Mouse (Mus musculus) lung, embryonic 15.5 days (tissue): ENCODE data around the gene Susd6. TPM values are rescaled to one million over a fixed set of nuclear protein-coding genes. Genes with fewer than 3 reads are reported as not detected.
"Not testable (repeated sequence)": the region's sequence is repeated elsewhere in the genome, so short reads cannot be mapped to it uniquely, and the experiment has no call there.

Source experiments
- ATAC-seq: fragments of 200-750 bp; cut with Nextera tagmentation; 2 replicates; pipeline ENCODE4 v1.8.0; 2017; ENCODE audit warnings: moderate number of reproducible peaks, borderline replicate concordance; ENCODE audit not compliant: low FRiP score, low TSS enrichment; ENCODE audit errors: extremely low read depth
- H3K27ac ChIP-seq: fragments of 300-500 bp; sonication (generic); 2 replicates; pipeline ENCODE4 v1.5.1; 2015; ENCODE audit warnings: moderate library complexity, mild to moderate bottlenecking, inconsistent platforms
- H3K27me3 ChIP-seq: fragments of 300-500 bp; sonication (generic); 2 replicates; pipeline ENCODE4 v1.6.1; 2015; ENCODE audit warnings: inconsistent platforms
- H3K36me3 ChIP-seq: fragments of 300-500 bp; sonication (generic); 2 replicates; pipeline ENCODE4 v1.6.1; 2015; ENCODE audit warnings: inconsistent platforms
- H3K4me1 ChIP-seq: fragments of 300-500 bp; sonication (generic); 2 replicates; pipeline ENCODE4 v1.6.1; 2015; ENCODE audit warnings: inconsistent platforms
- H3K4me2 ChIP-seq: fragments of 300-500 bp; sonication (generic); 2 replicates; pipeline ENCODE4 v1.6.1; 2015; ENCODE audit warnings: inconsistent platforms, mild to moderate bottlenecking, moderate library complexity
- H3K4me3 ChIP-seq: fragments of 300-500 bp; sonication (generic); 2 replicates; pipeline ENCODE4 v1.5.1; 2015; ENCODE audit warnings: mild to moderate bottlenecking, inconsistent platforms
- H3K9ac ChIP-seq: fragments of 300-500 bp; sonication (generic); 2 replicates; pipeline ENCODE4 v1.6.1; 2015; ENCODE audit warnings: inconsistent platforms
- H3K9me3 ChIP-seq: fragments of 300-500 bp; sonication (generic); 2 replicates; pipeline ENCODE4 v1.6.1; 2016; ENCODE audit warnings: inconsistent platforms
- WGBS: fragments of 180-500 bp; shearing (Covaris S2); methylation state at CpG from one replicate; pipeline ENCODE4 v1.1.7; 2015; 5-methylcytosine and 5-hydroxymethylcytosine counted together
- polyA plus RNA-seq: library from polyadenylated mRNA; unstranded; fragments of >200 nt; fragmentation: Nextera tagmentation; extraction: Ambion mirVana; gene quantifications from 2 replicates; pipeline ENCODE4 v1.2.1, GENCODE M21; 2015

Gene Susd6
- polyA plus RNA-seq, 1 experiment from 2014 or later = 17.3 TPM

- H3K9ac ChIP-seq = no peak overlapping the region
- no peak for ATAC-seq
- H3K9me3 ChIP-seq = no peaks in the 10 kb centered on the region
- H3K4me2 ChIP-seq = no peak overlapping the region
- 28% methylated on average over 11 of the region's 11 CpGs for WGBS
- H3K27me3 ChIP-seq = no peaks in the 10 kb centered on the region
- H3K4me1 ChIP-seq = peaks cover 14% of the 10 kb centered on the region
- H3K27ac ChIP-seq = no peak overlapping the region
- no peak overlapping the region for H3K4me3 ChIP-seq
- no peaks in the 10 kb centered on the region for H3K36me3 ChIP-seq
These were observed 2.7 kb upstream of the Susd6 start for GRCm38 (mm10) chr12:80787604-80788003.

DNA sequence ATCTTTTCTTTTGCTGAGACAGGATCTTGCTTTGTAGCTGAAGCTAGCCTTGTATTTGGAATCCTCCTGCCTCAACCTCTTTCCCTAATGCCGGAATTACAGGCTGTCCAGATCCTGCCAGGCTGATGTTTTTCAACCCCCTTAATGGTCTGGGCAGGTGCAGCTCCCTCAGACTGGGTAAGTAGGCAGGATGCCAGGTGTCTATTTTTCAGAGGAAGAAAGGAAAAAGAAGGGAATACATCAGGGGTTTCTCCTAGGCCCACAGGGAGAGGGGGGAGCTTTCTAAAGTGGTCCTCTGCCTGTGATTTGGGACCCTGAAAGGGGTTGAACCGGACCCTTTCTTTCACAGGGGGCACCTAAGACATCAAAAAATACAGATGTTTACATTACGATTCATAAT, 2.1 kb upstream of the Susd6 start:
- Histone ChIP-seq H3K27me3 (no peaks in the 10 kb centered on the region), H3K9me3 (no peaks in the 10 kb centered on the region), H3K27ac (no peak overlapping the region), H3K4me2 (no peak overlapping the region), H3K4me1 (peaks cover 18% of the 10 kb centered on the region), H3K4me3 (no peak overlapping the region), H3K9ac (no peak overlapping the region), H3K36me3 (no peaks in the 10 kb centered on the region)
- ATAC-seq = no peak
- 81% methylated on average over 3 of the region's 3 CpGs for WGBS

DNA sequence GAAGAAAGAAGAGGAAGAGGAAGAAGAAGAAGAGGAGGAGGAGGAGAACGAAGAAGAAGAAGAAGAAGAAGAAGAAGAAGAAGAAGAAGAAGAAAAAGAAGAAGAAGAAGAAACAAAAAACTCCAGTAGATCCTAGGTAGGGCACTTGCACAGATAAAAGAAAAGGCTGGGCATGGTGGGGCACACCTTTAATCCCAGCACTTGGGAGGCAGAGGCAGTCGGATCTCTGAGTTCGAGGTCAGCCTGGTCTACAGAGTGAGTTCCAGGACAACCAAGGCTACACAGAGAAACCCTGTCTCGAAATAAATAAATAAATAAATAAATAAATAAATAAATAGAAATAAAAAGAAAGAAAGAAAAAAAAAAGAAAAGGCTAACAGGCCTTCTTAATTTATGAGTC, 1.0 kb upstream of the Susd6 start:
- peaks cover 22% of the 10 kb centered on the region for H3K4me1 ChIP-seq
- H3K4me3 ChIP-seq, H3K9me3 ChIP-seq, H3K27me3 ChIP-seq, H3K9ac ChIP-seq, H3K36me3 ChIP-seq, H3K4me2 ChIP-seq, ATAC-seq, H3K27ac ChIP-seq: not testable (repeated sequence)
- 81% methylated on average over 4 of the region's 4 CpGs for WGBS

DNA sequence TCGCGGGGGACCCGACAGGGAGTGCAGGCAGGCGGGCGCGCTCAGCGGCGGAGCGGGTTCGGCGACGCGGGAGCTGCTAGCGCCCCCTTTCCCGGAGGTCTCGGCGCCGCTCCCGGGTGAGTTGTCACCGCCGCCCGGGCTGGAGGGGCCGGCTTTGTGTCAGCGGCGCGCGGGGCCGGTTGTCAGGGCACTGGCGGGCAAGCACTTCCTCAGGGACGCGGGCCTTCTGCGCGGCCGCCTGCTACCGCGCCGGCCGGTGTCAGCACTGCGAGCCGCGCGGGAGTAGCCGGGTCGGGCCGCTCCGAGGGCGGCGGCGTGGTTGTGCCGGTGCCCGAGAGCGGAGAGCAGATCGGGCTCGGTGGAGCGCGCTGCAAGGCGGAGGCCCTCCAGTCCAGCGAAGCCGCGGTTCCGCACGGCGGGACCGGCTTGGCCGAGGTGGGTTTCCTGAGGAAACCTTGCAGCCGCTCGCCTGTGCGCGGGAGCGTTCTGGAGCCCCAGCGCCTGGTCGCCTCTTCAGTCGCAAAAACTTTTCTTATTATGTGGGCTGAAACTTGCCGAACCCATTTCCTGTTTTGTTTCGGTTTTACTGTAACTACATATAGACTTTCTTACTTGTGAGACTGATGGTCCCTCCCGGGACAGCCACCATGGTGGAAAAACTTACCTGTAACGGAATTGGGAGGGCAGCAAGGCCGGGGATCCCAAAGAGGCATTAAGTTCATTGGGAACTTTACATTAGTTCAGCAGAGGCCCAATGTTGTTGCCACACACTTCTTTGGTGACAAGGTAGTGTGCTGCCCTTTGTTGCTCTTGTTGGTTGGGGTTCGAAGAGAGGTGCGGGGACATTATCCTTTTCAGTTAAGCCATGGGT, 625 bp downstream of the Susd6 start:
- no peaks in the 10 kb centered on the region for H3K9me3 ChIP-seq
- under 1% methylated on average over 60 of the region's 80 CpGs for WGBS
- peaks cover 31% of the 10 kb centered on the region for H3K4me1 ChIP-seq
- peak overlapping the region; percentile 65 for H3K4me2 ChIP-seq
- H3K36me3 ChIP-seq = no peaks in the 10 kb centered on the region
- H3K4me3 ChIP-seq = peak overlapping the region; percentile 98
- H3K27ac ChIP-seq = peak overlapping the region; percentile 98
- no peaks in the 10 kb centered on the region for H3K27me3 ChIP-seq
- peak overlapping the region; percentile 92 for H3K9ac ChIP-seq
- ATAC-seq = peak; percentile 78

DNA sequence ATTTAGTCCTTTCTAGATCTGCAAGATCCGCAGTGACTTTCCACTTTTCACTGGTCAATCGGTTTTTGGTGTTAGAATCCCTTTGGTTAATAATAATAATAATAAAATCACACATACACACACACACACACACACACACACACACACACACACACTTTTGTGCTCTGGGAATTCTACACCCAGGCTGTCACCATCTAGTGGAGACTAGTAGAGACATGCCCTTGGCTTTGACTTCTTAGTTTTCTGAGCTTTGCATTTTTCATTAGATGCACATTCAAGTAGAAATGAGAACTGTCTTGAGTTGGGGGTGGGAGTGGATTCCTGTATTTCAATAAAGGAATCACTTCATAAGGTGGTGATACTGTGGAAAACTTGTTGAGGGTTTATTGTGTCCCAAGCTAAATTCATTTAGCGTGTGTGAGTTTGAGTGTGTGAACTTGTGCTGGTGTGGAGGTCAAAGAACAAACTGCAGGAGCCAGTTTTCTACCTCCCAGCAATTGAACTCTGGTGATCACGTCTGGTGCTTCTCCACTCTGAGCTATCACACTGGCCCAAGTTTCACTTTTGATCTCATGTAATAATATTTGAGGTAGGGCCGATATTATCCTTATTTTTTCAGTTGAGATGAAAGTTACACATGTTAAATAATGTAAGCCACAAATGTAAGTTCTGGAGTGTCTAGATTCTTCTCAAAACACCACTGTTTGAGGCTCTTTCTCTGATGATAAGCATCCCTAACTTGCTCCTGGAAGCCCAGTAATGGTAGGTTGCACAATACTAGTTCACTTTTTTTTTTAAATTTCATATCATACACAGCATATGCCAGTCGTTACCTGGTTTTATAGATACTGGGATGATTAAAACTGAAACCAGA, 1.5 kb downstream of the Susd6 start:
- no peaks in the 10 kb centered on the region for H3K27me3 ChIP-seq
- WGBS = 36% methylated on average over 6 of the region's 6 CpGs
- H3K4me2 ChIP-seq = peak overlapping the region; percentile 65
- peak overlapping the region; percentile 98 for H3K4me3 ChIP-seq
- H3K9ac ChIP-seq = peak overlapping the region; percentile 92
- no peak for ATAC-seq
- H3K27ac ChIP-seq = peak overlapping the region; percentile 98; the same call in 1 of the 2 replicates
- no peaks in the 10 kb centered on the region for H3K36me3 ChIP-seq
- H3K4me1 ChIP-seq = peaks cover 31% of the 10 kb centered on the region
- no peaks in the 10 kb centered on the region for H3K9me3 ChIP-seq

- Histone ChIP-seq H3K4me1 (peaks cover 31% of the 10 kb centered on the region), H3K9ac (no peak overlapping the region), H3K9me3 (no peaks in the 10 kb centered on the region), H3K4me2 (peak overlapping the region; percentile 20), H3K4me3 (no peak overlapping the region), H3K36me3 (no peaks in the 10 kb centered on the region), H3K27me3 (no peaks in the 10 kb centered on the region), H3K27ac (no peak overlapping the region)
- WGBS = 61% methylated on average over 5 of the region's 5 CpGs
- no peak for ATAC-seq
These were observed 2.6 kb downstream of the Susd6 start for GRCm38 (mm10) chr12:80792867-80793266.

DNA sequence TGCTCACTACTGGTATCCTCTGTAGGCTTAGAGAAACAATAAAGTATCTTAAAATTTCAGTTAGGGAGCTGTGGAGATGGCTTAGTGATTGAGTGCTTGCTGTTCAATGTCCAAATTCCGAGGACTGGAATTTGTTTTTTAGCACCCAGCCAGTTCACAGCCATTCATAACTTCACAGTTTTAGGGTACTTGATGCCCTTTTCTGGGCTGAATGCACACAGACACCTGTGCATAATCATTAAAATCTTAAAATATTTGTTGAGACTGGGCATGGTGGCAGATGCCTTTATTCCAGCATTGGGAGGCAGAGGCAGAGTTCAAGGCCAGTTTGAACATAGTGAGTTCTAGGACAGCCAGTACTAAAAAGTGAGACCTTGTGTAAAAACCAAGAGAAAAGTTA, 3.2 kb downstream of the Susd6 start:
- H3K36me3 ChIP-seq = no peaks in the 10 kb centered on the region
- H3K4me1 ChIP-seq = peaks cover 31% of the 10 kb centered on the region
- no peaks in the 10 kb centered on the region for H3K9me3 ChIP-seq
- no peak overlapping the region for H3K9ac ChIP-seq
- ATAC-seq = no peak
- H3K4me3 ChIP-seq = no peak overlapping the region
- H3K27ac ChIP-seq = no peak overlapping the region
- no peaks in the 10 kb centered on the region for H3K27me3 ChIP-seq
- H3K4me2 ChIP-seq = no peak overlapping the region
- WGBS = 53% methylated on average over 1 of the region's 1 CpGs

DNA sequence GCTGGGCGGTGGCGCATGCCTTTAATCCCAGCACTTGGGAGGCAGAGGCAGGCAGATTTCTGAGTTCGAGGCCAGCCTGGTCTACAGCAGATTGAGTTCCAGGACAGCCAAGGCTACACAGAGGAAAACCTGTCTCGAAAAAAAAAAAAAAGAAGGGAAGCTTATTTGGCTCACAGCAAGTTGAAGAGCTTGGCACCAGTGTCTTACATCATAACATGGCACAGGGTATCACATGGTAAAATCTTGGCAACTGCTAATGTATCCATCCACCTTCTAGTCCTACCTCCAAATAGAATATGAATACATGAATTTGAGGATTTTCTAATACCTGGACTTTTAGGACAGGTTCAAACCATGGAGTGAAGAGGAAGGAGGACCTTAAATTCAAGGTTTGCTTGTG, 4.2 kb downstream of the Susd6 start:
- H3K4me1 ChIP-seq = peaks cover 31% of the 10 kb centered on the region
- H3K9ac ChIP-seq = no peak overlapping the region
- H3K27me3 ChIP-seq = no peaks in the 10 kb centered on the region
- 92% methylated on average over 4 of the region's 4 CpGs for WGBS
- no peaks in the 10 kb centered on the region for H3K36me3 ChIP-seq
- no peak overlapping the region for H3K4me3 ChIP-seq
- H3K9me3 ChIP-seq = no peaks in the 10 kb centered on the region
- no peak overlapping the region for H3K27ac ChIP-seq
- ATAC-seq = no peak
- H3K4me2 ChIP-seq = no peak overlapping the region

DNA sequence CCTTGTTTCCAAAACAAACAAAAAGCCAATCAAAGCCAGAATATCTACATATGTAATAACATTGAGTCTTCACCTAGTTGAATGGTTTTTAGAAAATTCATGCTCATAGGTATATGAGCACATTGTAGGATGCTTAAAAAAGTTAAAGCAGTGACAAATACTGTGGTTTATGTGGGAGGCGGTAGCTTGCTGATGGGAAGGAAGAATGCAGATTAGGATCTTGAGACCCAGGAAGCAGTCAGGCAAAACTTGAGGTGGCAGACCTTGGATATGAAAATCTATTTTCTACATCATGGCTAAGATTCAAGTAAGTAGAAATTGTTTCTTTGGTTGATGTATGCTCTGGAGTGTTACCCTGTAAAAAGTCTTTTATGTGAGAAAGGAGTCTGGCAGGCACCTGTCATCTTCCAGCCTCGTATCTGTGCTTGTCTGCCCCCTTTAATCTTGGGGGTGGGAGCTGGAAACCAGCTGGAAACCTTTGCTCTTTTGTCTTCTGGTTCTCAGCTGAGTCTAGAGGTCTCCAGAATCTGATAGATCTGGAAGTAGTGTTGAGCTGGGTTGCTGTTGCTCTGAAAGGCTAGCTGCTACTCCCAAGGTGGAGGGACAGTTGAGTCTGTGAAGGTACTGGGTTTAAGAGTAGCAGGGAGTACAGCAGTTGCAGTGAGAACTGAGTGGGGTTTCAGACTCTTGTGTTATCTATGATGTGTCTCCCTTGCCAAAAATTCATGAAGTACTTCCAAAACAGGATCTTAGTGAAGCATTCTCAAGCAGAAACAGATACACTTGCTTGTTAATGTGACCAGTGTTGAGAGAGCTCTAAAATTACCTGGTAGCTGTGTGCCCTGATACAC, 4.8 kb downstream of the Susd6 start:
- H3K36me3 ChIP-seq = no peaks in the 10 kb centered on the region
- no peak overlapping the region for H3K27ac ChIP-seq
- H3K4me3 ChIP-seq = no peak overlapping the region
- ATAC-seq = no peak
- H3K9ac ChIP-seq = no peak overlapping the region
- H3K27me3 ChIP-seq = no peaks in the 10 kb centered on the region
- no peaks in the 10 kb centered on the region for H3K9me3 ChIP-seq
- 68% methylated on average over 2 of the region's 2 CpGs for WGBS
- H3K4me2 ChIP-seq = no peak overlapping the region
- H3K4me1 ChIP-seq = peaks cover 26% of the 10 kb centered on the region; the same call in 1 of the 2 replicates

DNA sequence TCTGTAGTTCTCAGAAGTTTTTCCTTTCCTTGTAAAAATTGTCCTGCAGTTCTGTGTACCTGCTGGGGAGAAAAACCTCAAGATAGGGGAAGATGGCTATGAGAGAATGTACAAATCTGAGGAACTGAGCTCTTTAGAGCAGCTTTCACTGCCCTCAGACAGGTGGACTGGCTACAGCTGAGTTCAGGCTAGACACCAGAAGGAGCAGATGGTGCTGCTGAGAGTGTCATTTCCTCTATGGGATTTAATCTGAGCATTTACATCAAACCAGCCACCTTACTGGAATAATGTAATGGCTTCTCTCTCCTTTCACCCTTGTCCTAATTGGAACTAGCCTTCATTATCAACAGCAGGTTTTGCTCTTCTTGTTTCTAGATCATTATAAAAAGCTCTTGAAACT, 8.0 kb downstream of the Susd6 start:
- Histone ChIP-seq H3K4me2 (no peak overlapping the region), H3K27ac (no peak overlapping the region), H3K36me3 (no peaks in the 10 kb centered on the region), H3K9ac (no peak overlapping the region), H3K9me3 (no peaks in the 10 kb centered on the region), H3K4me3 (no peak overlapping the region), H3K27me3 (no peaks in the 10 kb centered on the region), H3K4me1 (peaks cover 16% of the 10 kb centered on the region; the same call in 1 of the 2 replicates)
- ATAC-seq = no peak

- Histone ChIP-seq H3K27me3 (no peaks in the 10 kb centered on the region), H3K4me2 (no peak overlapping the region), H3K27ac (no peak overlapping the region), H3K9me3 (no peaks in the 10 kb centered on the region), H3K9ac (no peak overlapping the region), H3K4me3 (no peak overlapping the region), H3K36me3 (no peaks in the 10 kb centered on the region), H3K4me1 (peaks cover 17% of the 10 kb centered on the region)
- ATAC-seq = no peak
- 93% methylated on average over 3 of the region's 3 CpGs for WGBS
These were observed 9.8 kb downstream of the Susd6 start for GRCm38 (mm10) chr12:80800156-80800555.
